Mouse (Mus musculus): Measurements from ENCODE around the gene Cntnap2.
"Not testable (repeated sequence)": the region's sequence is repeated elsewhere in the genome, so short reads cannot be mapped to it uniquely, and the experiment has no call there.

Gene Cntnap2

GRCm38 (mm10) chr6:47241379-47241778, 2182.2 kb downstream of the Cntnap2 start:
- DNase-seq (ENCODE audit: low read depth, low spot score): no peak

GRCm38 (mm10) chr6:47243863-47244606, 2184.9 kb downstream of the Cntnap2 start:
- peak; percentile 78 for DNase-seq (ENCODE audit: low read depth, low spot score)

GRCm38 (mm10) chr6:47244642-47245041, 2185.5 kb downstream of the Cntnap2 start:
- DNase-seq (ENCODE audit: low read depth, low spot score): no peak

- no peak for DNase-seq (ENCODE audit: low read depth, low spot score)
Observed at GRCm38 (mm10) chr6:47255270-47255669, 2196.1 kb downstream of the Cntnap2 start.

- DNase-seq (ENCODE audit: low read depth, low spot score): no peak
Observed at GRCm38 (mm10) chr6:47256227-47256887, 2197.2 kb downstream of the Cntnap2 start.

GRCm38 (mm10) chr6:47256918-47257506, 2197.9 kb downstream of the Cntnap2 start:
- DNase-seq (ENCODE audit: low read depth, low spot score): no peak

- DNase-seq (ENCODE audit: low read depth, low spot score): no peak
Observed at GRCm38 (mm10) chr6:47259626-47260114, 2200.5 kb downstream of the Cntnap2 start.

GRCm38 (mm10) chr6:47267236-47267635, 2208.1 kb downstream of the Cntnap2 start:
- DNase-seq (ENCODE audit: low read depth, low spot score): no peak

GRCm38 (mm10) chr6:47269455-47269854, 2210.3 kb downstream of the Cntnap2 start:
- no peak for DNase-seq (ENCODE audit: low read depth, low spot score)

GRCm38 (mm10) chr6:47271576-47271975, 2212.4 kb downstream of the Cntnap2 start:
- DNase-seq (ENCODE audit: low read depth, low spot score): no peak

GRCm38 (mm10) chr6:47272606-47273575, 2213.7 kb downstream of the Cntnap2 start:
- no peak for DNase-seq (ENCODE audit: low read depth, low spot score)

- DNase-seq (ENCODE audit: low read depth, low spot score): no peak
Observed at GRCm38 (mm10) chr6:47275065-47275464, 2215.9 kb downstream of the Cntnap2 start.

- no peak for DNase-seq (ENCODE audit: low read depth, low spot score)
Observed at GRCm38 (mm10) chr6:47279183-47279582, 2220.0 kb downstream of the Cntnap2 start.

- DNase-seq (ENCODE audit: low read depth, low spot score): no peak
Observed at GRCm38 (mm10) chr6:47281584-47281983, 2222.4 kb downstream of the Cntnap2 start.

GRCm38 (mm10) chr6:47284794-47285193, 2225.6 kb downstream of the Cntnap2 start:
- no peak for DNase-seq (ENCODE audit: low read depth, low spot score)

- DNase-seq (ENCODE audit: low read depth, low spot score): no peak
Observed at GRCm38 (mm10) chr6:47285742-47286141, 2226.6 kb downstream of the Cntnap2 start.

- not testable (repeated sequence) for DNase-seq (ENCODE audit: low read depth, low spot score)
Observed at GRCm38 (mm10) chr6:47286247-47286967, 2227.2 kb downstream of the Cntnap2 start.

- no peak for DNase-seq (ENCODE audit: low read depth, low spot score)
Observed at GRCm38 (mm10) chr6:47287722-47288121, 2228.6 kb downstream of the Cntnap2 start.

- no peak for DNase-seq (ENCODE audit: low read depth, low spot score)
Observed at GRCm38 (mm10) chr6:47291973-47292372, 2232.8 kb downstream of the Cntnap2 start.

- no peak for DNase-seq (ENCODE audit: low read depth, low spot score)
Observed at GRCm38 (mm10) chr6:47292437-47292836, 2233.3 kb downstream of the Cntnap2 start.

GRCm38 (mm10) chr6:47294433-47294832, 2235.3 kb downstream of the Cntnap2 start:
- no peak for DNase-seq (ENCODE audit: low read depth, low spot score)

All from embryo, embryonic 11.5 days (tissue).